Mouse (Mus musculus): ENCODE data around the gene Rarres1. TPM values are rescaled to one million over a fixed set of nuclear protein-coding genes. Genes with fewer than 3 reads are reported as not detected.

The Rarres1 gene
- polyA plus RNA-seq, 1 experiment = not detected

GRCm38 (mm10) chr3:67498773-67499405 lies 16.4 kb downstream of the Rarres1 start:
- no peak overlapping the region for H3K4me2 ChIP-seq (ENCODE audit: low read depth)
- H3ac ChIP-seq (ENCODE audit: control insufficient read depth, insufficient read length) = no peak overlapping the region
- H3K79me2 ChIP-seq (ENCODE audit: control insufficient read depth, insufficient read depth) = no peaks in the 10 kb centered on the region
- H3K27me3 ChIP-seq (ENCODE audit: control insufficient read depth, insufficient read depth, insufficient read length) = no peaks in the 10 kb centered on the region
- H3K36me3 ChIP-seq (ENCODE audit: control insufficient read depth, insufficient read depth) = no peaks in the 10 kb centered on the region
- TF ChIP-seq POLR2AphosphoS2 (IDR thresholded peaks at IDR 0.05; ENCODE audit: insufficient read length, low read depth) (no peak), TCF12 (IDR thresholded peaks at IDR 0.05; ENCODE audit: insufficient read depth, poor library complexity, severe bottlenecking) (no peak), TCF3 (IDR thresholded peaks at IDR 0.05; ENCODE audit: insufficient read length, low read depth) (no peak), USF1 (IDR thresholded peaks at IDR 0.05; ENCODE audit: low read depth) (no peak), SRF (IDR thresholded peaks at IDR 0.05; ENCODE audit: control insufficient read depth, insufficient read length, low read depth) (no peak), REST (IDR thresholded peaks at IDR 0.05; ENCODE audit: insufficient read depth, insufficient read length) (no peak), MAX (IDR thresholded peaks at IDR 0.05; ENCODE audit: low read depth) (no peak), MYOD1 (IDR thresholded peaks at IDR 0.05; ENCODE audit: control insufficient read depth in 1 of 3, insufficient read length in 2 of 3, low read depth in 2 of 3) (no peak)
- H3K4me3 ChIP-seq = no peak overlapping the region

GRCm38 (mm10) chr3:67497998-67498397 lies 17.3 kb downstream of the Rarres1 start:
- H3K36me3 ChIP-seq (ENCODE audit: control insufficient read depth, insufficient read depth) = no peaks in the 10 kb centered on the region
- no peak overlapping the region for H3K4me3 ChIP-seq
- H3K4me2 ChIP-seq (ENCODE audit: low read depth) = no peak overlapping the region
- TF ChIP-seq POLR2AphosphoS2 (IDR thresholded peaks at IDR 0.05; ENCODE audit: insufficient read length, low read depth) (no peak), SRF (IDR thresholded peaks at IDR 0.05; ENCODE audit: control insufficient read depth, insufficient read length, low read depth) (no peak), REST (IDR thresholded peaks at IDR 0.05; ENCODE audit: insufficient read depth, insufficient read length) (no peak), TCF12 (IDR thresholded peaks at IDR 0.05; ENCODE audit: insufficient read depth, poor library complexity, severe bottlenecking) (no peak), E2F4 (IDR thresholded peaks at IDR 0.05; ENCODE audit: insufficient read depth) (no peak), MYOG (IDR thresholded peaks at IDR 0.05; ENCODE audit: control insufficient read depth in 1 of 3, insufficient read depth in 1 of 3, insufficient read length in 2 of 3, low read depth in 2 of 3) (no peak)
- H3ac ChIP-seq (ENCODE audit: control insufficient read depth, insufficient read length) = no peak overlapping the region
- no peaks in the 10 kb centered on the region for H3K27me3 ChIP-seq (ENCODE audit: control insufficient read depth, insufficient read depth, insufficient read length)
- H3K79me2 ChIP-seq (ENCODE audit: control insufficient read depth, insufficient read depth) = no peaks in the 10 kb centered on the region

GRCm38 (mm10) chr3:67496310-67496709 lies 19.0 kb downstream of the Rarres1 start:
- Histone ChIP-seq H3K4me2 (ENCODE audit: low read depth) (no peak overlapping the region), H3K4me3 (no peak overlapping the region), H3K36me3 (ENCODE audit: control insufficient read depth, insufficient read depth) (no peaks in the 10 kb centered on the region), H3ac (ENCODE audit: control insufficient read depth, insufficient read length) (no peak overlapping the region), H3K27me3 (ENCODE audit: control insufficient read depth, insufficient read depth, insufficient read length) (no peaks in the 10 kb centered on the region), H3K79me2 (ENCODE audit: control insufficient read depth, insufficient read depth) (no peaks in the 10 kb centered on the region)
- TF ChIP-seq SRF (IDR thresholded peaks at IDR 0.05; ENCODE audit: control insufficient read depth, insufficient read length, low read depth) (no peak), MYOG (IDR thresholded peaks at IDR 0.05; ENCODE audit: control insufficient read depth in 1 of 3, insufficient read depth in 1 of 3, insufficient read length in 2 of 3, low read depth in 2 of 3) (no peak), TCF3 (IDR thresholded peaks at IDR 0.05; ENCODE audit: insufficient read length, low read depth) (no peak), POLR2A (IDR thresholded peaks at IDR 0.05; ENCODE audit: insufficient read length, low read depth) (no peak), E2F4 (IDR thresholded peaks at IDR 0.05; ENCODE audit: insufficient read depth) (no peak), CEBPB (IDR thresholded peaks at IDR 0.05; ENCODE audit: insufficient read depth, poor library complexity, severe bottlenecking) (no peak), MAX (IDR thresholded peaks at IDR 0.05; ENCODE audit: low read depth) (no peak), USF1 (IDR thresholded peaks at IDR 0.05; ENCODE audit: low read depth) (no peak), TCF12 (IDR thresholded peaks at IDR 0.05; ENCODE audit: insufficient read depth, poor library complexity, severe bottlenecking) (no peak), MYOD1 (IDR thresholded peaks at IDR 0.05; ENCODE audit: control insufficient read depth in 1 of 3, insufficient read length in 2 of 3, low read depth in 2 of 3) (no peak), POLR2AphosphoS2 (IDR thresholded peaks at IDR 0.05; ENCODE audit: insufficient read length, low read depth) (no peak), REST (IDR thresholded peaks at IDR 0.05; ENCODE audit: insufficient read depth, insufficient read length) (no peak)

GRCm38 (mm10) chr3:67493132-67493531 lies 22.2 kb downstream of the Rarres1 start:
- TF ChIP-seq E2F4 (IDR thresholded peaks at IDR 0.05; ENCODE audit: insufficient read depth) = no peak

GRCm38 (mm10) chr3:67492086-67492869 lies 23.0 kb downstream of the Rarres1 start:
- H3K36me3 ChIP-seq (ENCODE audit: control insufficient read depth, insufficient read depth) = no peaks in the 10 kb centered on the region
- H3K79me2 ChIP-seq (ENCODE audit: control insufficient read depth, insufficient read depth) = no peaks in the 10 kb centered on the region
- TF ChIP-seq MYOG (IDR thresholded peaks at IDR 0.05; ENCODE audit: control insufficient read depth in 1 of 3, insufficient read depth in 1 of 3, insufficient read length in 2 of 3, low read depth in 2 of 3) (peak in 2 of 3 experiments; percentile 35 to 60), MYOD1 (IDR thresholded peaks at IDR 0.05; ENCODE audit: control insufficient read depth in 1 of 3, insufficient read length in 2 of 3, low read depth in 2 of 3) (peak in 1 of 3 experiments; percentile 58), POLR2A (IDR thresholded peaks at IDR 0.05; ENCODE audit: insufficient read length, low read depth) (no peak)

More at GRCm38 (mm10) chr3:67493132-67493531, 22.2 kb downstream of the Rarres1 start:
- Histone ChIP-seq H3K79me2 (ENCODE audit: control insufficient read depth, insufficient read depth) (no peaks in the 10 kb centered on the region), H3ac (ENCODE audit: control insufficient read depth, insufficient read length) (no peak overlapping the region), H3K27me3 (ENCODE audit: control insufficient read depth, insufficient read depth, insufficient read length) (no peaks in the 10 kb centered on the region), H3K4me2 (ENCODE audit: low read depth) (no peak overlapping the region), H3K4me3 (no peak overlapping the region), H3K36me3 (ENCODE audit: control insufficient read depth, insufficient read depth) (no peaks in the 10 kb centered on the region)

More at GRCm38 (mm10) chr3:67492086-67492869, 23.0 kb downstream of the Rarres1 start:
- no peaks in the 10 kb centered on the region for H3K27me3 ChIP-seq (ENCODE audit: control insufficient read depth, insufficient read depth, insufficient read length)
- H3K4me2 ChIP-seq (ENCODE audit: low read depth) = no peak overlapping the region
- H3K4me3 ChIP-seq = no peak overlapping the region
- H3ac ChIP-seq (ENCODE audit: control insufficient read depth, insufficient read length) = no peak overlapping the region
